Mouse (Mus musculus) cerebral cortex, adult 2 months (tissue): ENCODE results near the gene Slc4a3.

Source experiments
- WGBS: fragments of 180-500 bp; shearing (Covaris S2); methylation state at CpG from one replicate; pipeline ENCODE4 v1.1.7; 2018; 5-methylcytosine and 5-hydroxymethylcytosine counted together

The Slc4a3 gene

GRCm38 (mm10) chr1:75559212-75559925, 13.3 kb downstream of the Slc4a3 start:
- 4% methylated on average over 17 of the region's 17 CpGs for WGBS

- 75% methylated on average over 12 of the region's 12 CpGs for WGBS
Observed at GRCm38 (mm10) chr1:75560206-75560913, 14.3 kb downstream of the Slc4a3 start.

GRCm38 (mm10) chr1:75561221-75561897, 15.3 kb downstream of the Slc4a3 start:
- WGBS, result 30% methylated on average over 4 of the region's 4 CpGs

- 24% methylated on average over 1 of the region's 1 CpGs for WGBS
Observed at GRCm38 (mm10) chr1:75561898-75562238, 15.8 kb downstream of the Slc4a3 start.

- 90% methylated on average over 2 of the region's 2 CpGs for WGBS
Observed at GRCm38 (mm10) chr1:75564102-75564501, 18.0 kb downstream of the Slc4a3 start.

- 49% methylated on average over 5 of the region's 5 CpGs for WGBS
Observed at GRCm38 (mm10) chr1:75564916-75565315, 18.9 kb downstream of the Slc4a3 start.

- 32% methylated on average over 9 of the region's 9 CpGs for WGBS
Observed at GRCm38 (mm10) chr1:75565616-75566015, 19.6 kb downstream of the Slc4a3 start.

- WGBS, result 72% methylated on average over 6 of the region's 6 CpGs
Observed at GRCm38 (mm10) chr1:75570403-75570802, 24.3 kb downstream of the Slc4a3 start.

GRCm38 (mm10) chr1:75572776-75573175, 26.7 kb downstream of the Slc4a3 start:
- WGBS, result 67% methylated on average over 6 of the region's 6 CpGs

- WGBS, result 63% methylated on average over 7 of the region's 7 CpGs
Observed at GRCm38 (mm10) chr1:75573715-75574114, 27.6 kb downstream of the Slc4a3 start.

GRCm38 (mm10) chr1:75574476-75575310, 28.6 kb downstream of the Slc4a3 start:
- 51% methylated on average over 17 of the region's 17 CpGs for WGBS

GRCm38 (mm10) chr1:75581936-75582624, 36.0 kb downstream of the Slc4a3 start:
- 40% methylated on average over 7 of the region's 7 CpGs for WGBS

GRCm38 (mm10) chr1:75582625-75582956, 36.5 kb downstream of the Slc4a3 start:
- WGBS, result 74% methylated on average over 5 of the region's 5 CpGs

GRCm38 (mm10) chr1:75583034-75583433, 37.0 kb downstream of the Slc4a3 start:
- 80% methylated on average over 10 of the region's 10 CpGs for WGBS

GRCm38 (mm10) chr1:75586791-75587190, 40.7 kb downstream of the Slc4a3 start:
- WGBS, result 56% methylated on average over 3 of the region's 3 CpGs

GRCm38 (mm10) chr1:75587738-75588719, 42.0 kb downstream of the Slc4a3 start:
- WGBS, result 38% methylated on average over 12 of the region's 12 CpGs

GRCm38 (mm10) chr1:75588874-75589273, 42.8 kb downstream of the Slc4a3 start:
- 18% methylated on average over 7 of the region's 7 CpGs for WGBS

GRCm38 (mm10) chr1:75589983-75590382, 43.9 kb downstream of the Slc4a3 start:
- WGBS, result 67% methylated on average over 2 of the region's 2 CpGs

- WGBS, result 94% methylated on average over 7 of the region's 7 CpGs
Observed at GRCm38 (mm10) chr1:75593956-75594355, 47.9 kb downstream of the Slc4a3 start.

- 70% methylated on average over 9 of the region's 9 CpGs for WGBS
Observed at GRCm38 (mm10) chr1:75594836-75595235, 48.8 kb downstream of the Slc4a3 start.
